Mouse (Mus musculus): ENCODE measurements at regions not wholly inside any gene's neighbourhood (a gene's known extent, or its start where the extent isn't known, plus 50 kb on each side); places are given as distances from the start of the nearest gene placed in this dataset.

GRCm38 (mm10) chr4:34226089-34226840 is 176.3 kb upstream of the Spaca1 start:
- ATAC-seq (ENCODE audit: low TSS enrichment) = peak; percentile 97

- ATAC-seq (ENCODE audit: low TSS enrichment) = no peak
These were observed 176.9 kb upstream of the Spaca1 start for GRCm38 (mm10) chr4:34226886-34227285.

- ATAC-seq (ENCODE audit: low TSS enrichment) = no peak
These were observed 177.6 kb upstream of the Spaca1 start for GRCm38 (mm10) chr4:34227611-34228010.

GRCm38 (mm10) chr4:34231270-34231669 is 181.3 kb upstream of the Spaca1 start:
- ATAC-seq (ENCODE audit: low TSS enrichment) = peak; percentile 98

- ATAC-seq (ENCODE audit: low TSS enrichment) = no peak
These were observed 184.2 kb upstream of the Spaca1 start for GRCm38 (mm10) chr4:34234204-34234603.

- ATAC-seq (ENCODE audit: low TSS enrichment) = no peak
These were observed 184.7 kb upstream of the Spaca1 start for GRCm38 (mm10) chr4:34234645-34235044.

- peak; percentile 47; the same call in 1 of the 2 replicates for ATAC-seq (ENCODE audit: low TSS enrichment)
These were observed 187.8 kb upstream of the Spaca1 start for GRCm38 (mm10) chr4:34237791-34238190.

GRCm38 (mm10) chr4:34239624-34240023 is 189.6 kb upstream of the Spaca1 start:
- no peak for ATAC-seq (ENCODE audit: low TSS enrichment)

GRCm38 (mm10) chr4:34241060-34241571 is 191.1 kb upstream of the Spaca1 start:
- ATAC-seq (ENCODE audit: low TSS enrichment) = peak; percentile 64

- no peak for ATAC-seq (ENCODE audit: low TSS enrichment)
These were observed 191.7 kb upstream of the Spaca1 start for GRCm38 (mm10) chr4:34241673-34242072.

GRCm38 (mm10) chr4:34259444-34259843 is 209.5 kb upstream of the Spaca1 start:
- ATAC-seq (ENCODE audit: low TSS enrichment) = no peak

GRCm38 (mm10) chr4:34260468-34260867 is 210.5 kb upstream of the Spaca1 start:
- ATAC-seq (ENCODE audit: low TSS enrichment) = no peak

GRCm38 (mm10) chr4:34261809-34262208 is 211.8 kb upstream of the Spaca1 start:
- ATAC-seq (ENCODE audit: low TSS enrichment) = no peak

GRCm38 (mm10) chr4:34264431-34264830 is 214.4 kb upstream of the Spaca1 start:
- no peak for ATAC-seq (ENCODE audit: low TSS enrichment)

- peak; percentile 88 for ATAC-seq (ENCODE audit: low TSS enrichment)
These were observed 224.3 kb upstream of the Spaca1 start for GRCm38 (mm10) chr4:34274316-34274715.

- no peak for ATAC-seq (ENCODE audit: low TSS enrichment)
These were observed 225.4 kb upstream of the Spaca1 start for GRCm38 (mm10) chr4:34275372-34275771.

GRCm38 (mm10) chr4:34302504-34303108 is 248.1 kb upstream of the Akirin2 start:
- no peak for ATAC-seq (ENCODE audit: low TSS enrichment)

- ATAC-seq (ENCODE audit: low TSS enrichment) = peak; percentile 65
These were observed 241.7 kb upstream of the Akirin2 start for GRCm38 (mm10) chr4:34308921-34309563.

GRCm38 (mm10) chr4:34310061-34310642 is 240.6 kb upstream of the Akirin2 start:
- ATAC-seq (ENCODE audit: low TSS enrichment) = no peak

GRCm38 (mm10) chr4:34315848-34316247 is 234.9 kb upstream of the Akirin2 start:
- ATAC-seq (ENCODE audit: low TSS enrichment) = peak; percentile 77

- ATAC-seq (ENCODE audit: low TSS enrichment) = no peak
These were observed 227.9 kb upstream of the Akirin2 start for GRCm38 (mm10) chr4:34322841-34323240.

- ATAC-seq (ENCODE audit: low TSS enrichment) = peak; percentile 85
These were observed 222.5 kb upstream of the Akirin2 start for GRCm38 (mm10) chr4:34328151-34328785.
